Mouse (Mus musculus): ENCODE measurements around the gene Rin2.

DNA sequence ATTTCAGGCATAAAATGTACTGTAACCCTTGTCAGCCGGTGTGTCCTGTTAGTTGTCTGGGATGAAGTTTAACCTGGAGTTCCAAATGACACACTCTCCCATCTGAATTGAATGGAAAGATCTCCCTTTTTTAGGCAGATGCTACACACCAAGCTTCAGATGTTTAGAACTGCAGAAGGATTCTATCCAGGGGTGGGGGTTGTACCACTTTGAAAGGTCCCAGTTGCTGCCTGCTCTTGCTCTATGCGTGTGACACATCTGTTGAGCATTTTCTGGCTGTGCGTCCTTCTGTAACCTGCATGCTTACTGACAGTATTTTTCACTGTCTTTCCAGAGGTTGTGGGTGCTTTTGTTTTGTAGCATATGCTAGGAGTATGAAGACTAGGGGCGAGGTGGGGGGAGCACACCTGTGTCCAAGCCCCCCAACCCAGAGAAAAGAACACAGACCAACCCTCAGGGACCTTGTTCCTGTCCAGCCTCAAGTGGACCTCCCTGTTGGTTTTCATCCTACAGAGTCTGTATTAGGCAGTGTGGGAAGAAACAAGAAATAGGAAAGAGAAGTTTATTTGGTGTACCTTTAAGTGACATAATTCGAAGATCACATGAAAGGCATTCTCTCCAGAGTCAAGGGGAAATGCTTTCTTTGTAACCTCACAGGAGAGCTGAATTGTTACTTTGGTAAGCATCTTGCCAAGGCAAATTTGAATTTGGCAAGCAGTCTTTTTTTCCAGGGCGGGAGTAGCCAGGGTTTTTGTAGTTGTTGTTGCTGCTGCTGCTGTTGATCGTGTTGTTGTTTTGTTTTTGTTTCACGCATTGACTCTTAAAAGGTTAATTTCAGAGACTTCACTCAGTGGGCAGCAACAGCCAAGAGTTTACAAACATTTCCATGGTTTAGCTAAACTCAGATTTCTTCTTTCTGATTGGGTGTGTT lies 186.4 kb downstream of the Rin2 start:
- no peak for TF ChIP-seq CTCF (IDR thresholded peaks at IDR 0.05; ENCODE audit: low read depth)
- TF ChIP-seq EP300 (IDR thresholded peaks at IDR 0.05; ENCODE audit: low read depth), result no peak; the same call in 1 of the 2 replicates
